Mouse (Mus musculus) neural tube, embryonic 12.5 days (tissue): ENCODE data around the gene Wnt2b. TPM values are rescaled to one million over a fixed set of nuclear protein-coding genes. Genes with fewer than 3 reads are reported as not detected.
A peak's percentile ranks its signal among the peaks of the same experiment; 100 is the strongest.

Experiments
- ATAC-seq: fragments of 200-750 bp; cut with Nextera tagmentation; 2 replicates; pipeline ENCODE4 v1.8.0; 2017; ENCODE audit warnings: low read depth, mild to moderate bottlenecking, moderate TSS enrichment, moderate library complexity; ENCODE audit not compliant: low FRiP score
- H3K27ac ChIP-seq: fragments of 300-500 bp; sonication (generic); 2 replicates; pipeline ENCODE4 v1.5.1; 2016
- H3K27me3 ChIP-seq: fragments of 300-500 bp; sonication (generic); replicated peaks from 2 replicates; pipeline ENCODE4 v1.6.1; 2016; ENCODE audit warnings: mild to moderate bottlenecking
- H3K36me3 ChIP-seq: fragments of 300-500 bp; sonication (generic); 2 replicates; pipeline ENCODE4 v1.6.1; 2016; ENCODE audit warnings: mild to moderate bottlenecking
- H3K4me1 ChIP-seq: fragments of 300-500 bp; sonication (generic); 2 replicates; pipeline ENCODE4 v1.6.1; 2016
- H3K4me2 ChIP-seq: fragments of 300-500 bp; sonication (generic); replicated peaks from 2 replicates; pipeline ENCODE4 v1.6.1; 2016; ENCODE audit warnings: mild to moderate bottlenecking
- H3K4me3 ChIP-seq: fragments of 300-500 bp; sonication (generic); 2 replicates; pipeline ENCODE4 v1.5.1; 2016
- H3K9ac ChIP-seq: fragments of 300-500 bp; sonication (generic); 2 replicates; pipeline ENCODE4 v1.6.1; 2016; ENCODE audit warnings: mild to moderate bottlenecking
- H3K9me3 ChIP-seq: fragments of 300-500 bp; sonication (generic); 2 replicates; pipeline ENCODE4 v1.6.1; 2016; ENCODE audit warnings: mild to moderate bottlenecking
- WGBS: fragments of 180-500 bp; shearing (Covaris S2); methylation state at CpG from one replicate; pipeline ENCODE4 v1.1.7; 2016; 5-methylcytosine and 5-hydroxymethylcytosine counted together
- polyA plus RNA-seq: library from polyadenylated mRNA; unstranded; fragments of >200 nt; fragmentation: Nextera tagmentation; extraction: Ambion mirVana; gene quantifications from 2 replicates; pipeline ENCODE4 v1.2.1, GENCODE M21; 2016

The Wnt2b gene
- polyA plus RNA-seq = 0.70 and 0.72 TPM in 2 replicates

- H3K4me3 ChIP-seq = peak within 1 kb of the TSS; percentile 50
- peaks cover 2% of the 10 kb centered on the region; the same call in 1 of the 2 replicates for H3K36me3 ChIP-seq
- H3K27ac ChIP-seq = no peak within 1 kb of the TSS
- H3K4me2 ChIP-seq = peak within 1 kb of the TSS; percentile 84
- peaks cover 73% of the 10 kb centered on the region for H3K27me3 ChIP-seq
- WGBS = 1% methylated on average over 77 of the region's 87 CpGs
- peak within 1 kb of the TSS; percentile 58 for H3K9ac ChIP-seq
- peak; percentile 49 for ATAC-seq
- no peaks in the 10 kb centered on the region for H3K9me3 ChIP-seq
- peaks cover 24% of the 10 kb centered on the region for H3K4me1 ChIP-seq
Observed at GRCm38 (mm10) chr3:104961066-104962059, at the start of gene Wnt2b. Wnt2b (minus strand) TSS chr3:104961921.

GRCm38 (mm10) chr3:105010681-105011339 is 49.1 kb upstream of the Wnt2b start:
- Histone ChIP-seq H3K9me3 (no peaks in the 10 kb centered on the region), H3K27ac (no peak overlapping the region), H3K4me1 (no peaks in the 10 kb centered on the region), H3K36me3 (peaks cover 52% of the 10 kb centered on the region), H3K4me2 (no peak overlapping the region), H3K27me3 (no peaks in the 10 kb centered on the region), H3K4me3 (no peak overlapping the region), H3K9ac (no peak overlapping the region)
- 93% methylated on average over 11 of the region's 11 CpGs for WGBS
- ATAC-seq = no peak

GRCm38 (mm10) chr3:105008070-105008469 is 46.3 kb upstream of the Wnt2b start:
- ATAC-seq = no peak
- H3K36me3 ChIP-seq = peaks cover 79% of the 10 kb centered on the region
- H3K4me1 ChIP-seq = no peaks in the 10 kb centered on the region
- H3K27me3 ChIP-seq = no peaks in the 10 kb centered on the region
- H3K4me3 ChIP-seq = no peak overlapping the region
- no peaks in the 10 kb centered on the region for H3K9me3 ChIP-seq
- H3K27ac ChIP-seq = no peak overlapping the region
- no peak overlapping the region for H3K4me2 ChIP-seq
- H3K9ac ChIP-seq = no peak overlapping the region
- 92% methylated on average over 9 of the region's 9 CpGs for WGBS

GRCm38 (mm10) chr3:105006101-105006500 is 44.4 kb upstream of the Wnt2b start:
- no peaks in the 10 kb centered on the region for H3K9me3 ChIP-seq
- H3K4me3 ChIP-seq = no peak overlapping the region
- no peak for ATAC-seq
- H3K4me1 ChIP-seq = no peaks in the 10 kb centered on the region
- H3K27ac ChIP-seq = no peak overlapping the region
- H3K27me3 ChIP-seq = no peaks in the 10 kb centered on the region
- peaks cover 88% of the 10 kb centered on the region for H3K36me3 ChIP-seq
- WGBS = 93% methylated on average over 6 of the region's 6 CpGs
- H3K9ac ChIP-seq = no peak overlapping the region
- no peak overlapping the region for H3K4me2 ChIP-seq

- WGBS = 93% methylated on average over 20 of the region's 20 CpGs
Observed at GRCm38 (mm10) chr3:105005561-105006065, 43.9 kb upstream of the Wnt2b start.

GRCm38 (mm10) chr3:105005011-105005410 is 43.3 kb upstream of the Wnt2b start:
- Histone ChIP-seq H3K4me2 (no peak overlapping the region), H3K36me3 (peaks cover 82% of the 10 kb centered on the region), H3K27me3 (no peaks in the 10 kb centered on the region), H3K9me3 (no peaks in the 10 kb centered on the region), H3K4me1 (no peaks in the 10 kb centered on the region), H3K9ac (no peak overlapping the region), H3K4me3 (no peak overlapping the region), H3K27ac (no peak overlapping the region)
- ATAC-seq = no peak
- WGBS = 92% methylated on average over 10 of the region's 10 CpGs

More at GRCm38 (mm10) chr3:105005561-105006065, 43.9 kb upstream of the Wnt2b start:
- ATAC-seq = no peak
- Histone ChIP-seq H3K9me3 (no peaks in the 10 kb centered on the region), H3K4me1 (no peaks in the 10 kb centered on the region), H3K4me2 (no peak overlapping the region), H3K27ac (no peak overlapping the region), H3K4me3 (no peak overlapping the region), H3K9ac (no peak overlapping the region), H3K36me3 (peaks cover 86% of the 10 kb centered on the region), H3K27me3 (no peaks in the 10 kb centered on the region)

- ATAC-seq = no peak
- no peaks in the 10 kb centered on the region for H3K4me1 ChIP-seq
- 89% methylated on average over 14 of the region's 14 CpGs for WGBS
- no peak overlapping the region for H3K4me3 ChIP-seq
- no peak overlapping the region for H3K27ac ChIP-seq
- H3K9ac ChIP-seq = no peak overlapping the region
- no peak overlapping the region for H3K4me2 ChIP-seq
- no peaks in the 10 kb centered on the region for H3K9me3 ChIP-seq
- H3K36me3 ChIP-seq = peaks cover 72% of the 10 kb centered on the region
- no peaks in the 10 kb centered on the region for H3K27me3 ChIP-seq
Observed at GRCm38 (mm10) chr3:105003960-105004463, 42.3 kb upstream of the Wnt2b start.

- 69% methylated on average over 6 of the region's 6 CpGs for WGBS
- H3K36me3 ChIP-seq = peaks cover 48% of the 10 kb centered on the region
- H3K9ac ChIP-seq = no peak overlapping the region
Observed at GRCm38 (mm10) chr3:105001374-105001773, 39.7 kb upstream of the Wnt2b start.

GRCm38 (mm10) chr3:105000561-105000960 is 38.8 kb upstream of the Wnt2b start:
- no peaks in the 10 kb centered on the region for H3K27me3 ChIP-seq
- no peaks in the 10 kb centered on the region for H3K9me3 ChIP-seq
- no peak overlapping the region for H3K4me2 ChIP-seq
- H3K36me3 ChIP-seq = peaks cover 40% of the 10 kb centered on the region
- no peak for ATAC-seq
- no peak overlapping the region for H3K27ac ChIP-seq
- no peak overlapping the region for H3K9ac ChIP-seq
- no peak overlapping the region for H3K4me3 ChIP-seq
- WGBS = 86% methylated on average over 8 of the region's 8 CpGs
- peaks cover 10% of the 10 kb centered on the region for H3K4me1 ChIP-seq

More at GRCm38 (mm10) chr3:105001374-105001773, 39.7 kb upstream of the Wnt2b start:
- H3K9me3 ChIP-seq = no peaks in the 10 kb centered on the region
- H3K27ac ChIP-seq = no peak overlapping the region
- peaks cover 10% of the 10 kb centered on the region for H3K4me1 ChIP-seq
- H3K4me3 ChIP-seq = no peak overlapping the region
- ATAC-seq = no peak
- no peaks in the 10 kb centered on the region for H3K27me3 ChIP-seq
- H3K4me2 ChIP-seq = no peak overlapping the region

GRCm38 (mm10) chr3:104997563-104997962 is 35.8 kb upstream of the Wnt2b start:
- Histone ChIP-seq H3K4me1 (peaks cover 18% of the 10 kb centered on the region), H3K9ac (no peak overlapping the region), H3K27me3 (no peaks in the 10 kb centered on the region), H3K36me3 (peaks cover 11% of the 10 kb centered on the region), H3K4me3 (no peak overlapping the region), H3K4me2 (no peak overlapping the region), H3K27ac (no peak overlapping the region), H3K9me3 (no peaks in the 10 kb centered on the region)
- ATAC-seq = no peak
- 52% methylated on average over 6 of the region's 6 CpGs for WGBS

- no peaks in the 10 kb centered on the region for H3K27me3 ChIP-seq
- no peak overlapping the region for H3K4me2 ChIP-seq
- no peak overlapping the region for H3K27ac ChIP-seq
- no peak for ATAC-seq
- peaks cover 2% of the 10 kb centered on the region for H3K36me3 ChIP-seq
- 88% methylated on average over 7 of the region's 7 CpGs for WGBS
- H3K9ac ChIP-seq = no peak overlapping the region
- H3K9me3 ChIP-seq = no peaks in the 10 kb centered on the region
- peaks cover 18% of the 10 kb centered on the region for H3K4me1 ChIP-seq
- no peak overlapping the region for H3K4me3 ChIP-seq
Observed at GRCm38 (mm10) chr3:104995707-104996106, 34.0 kb upstream of the Wnt2b start.

GRCm38 (mm10) chr3:104994415-104994841 is 32.7 kb upstream of the Wnt2b start:
- H3K9ac ChIP-seq = no peak overlapping the region
- H3K4me2 ChIP-seq = peak overlapping the region; percentile 16; the same call in 1 of the 2 replicates
- H3K4me3 ChIP-seq = no peak overlapping the region
- H3K27me3 ChIP-seq = no peaks in the 10 kb centered on the region
- 37% methylated on average over 3 of the region's 3 CpGs for WGBS
- H3K36me3 ChIP-seq = no peaks in the 10 kb centered on the region
- no peak; the same call in 1 of the 2 replicates for ATAC-seq
- H3K9me3 ChIP-seq = no peaks in the 10 kb centered on the region
- 0 out of 2 replicates have a peak overlapping the region, but pooled peaks have one; percentile 10 for H3K27ac ChIP-seq
- peaks cover 18% of the 10 kb centered on the region for H3K4me1 ChIP-seq
